Mouse (Mus musculus) intestine, embryonic 15.5 days (tissue): ENCODE results near the gene Rdh5. TPM values are rescaled to one million over a fixed set of nuclear protein-coding genes. Genes with fewer than 3 reads are reported as not detected.

Experiments
- ATAC-seq: fragments of 200-750 bp; cut with Nextera tagmentation; 2 replicates; pipeline ENCODE4 v1.8.0; 2017; ENCODE audit warnings: moderate TSS enrichment, moderate library complexity
- H3K27ac ChIP-seq: fragments of 300-500 bp; sonication (generic); 2 replicates; pipeline ENCODE4 v1.5.1; 2015; ENCODE audit warnings: mild to moderate bottlenecking, inconsistent platforms
- H3K27me3 ChIP-seq: fragments of 300-500 bp; sonication (generic); replicated peaks from 2 replicates; pipeline ENCODE4 v1.6.1; 2015; ENCODE audit warnings: inconsistent platforms
- H3K36me3 ChIP-seq: fragments of 300-500 bp; sonication (generic); 2 replicates; pipeline ENCODE4 v1.6.1; 2015; ENCODE audit warnings: inconsistent platforms
- H3K4me1 ChIP-seq: fragments of 300-500 bp; sonication (generic); replicated peaks from 2 replicates; pipeline ENCODE4 v1.6.1; 2015; ENCODE audit warnings: inconsistent platforms
- H3K4me2 ChIP-seq: fragments of 300-500 bp; sonication (generic); replicated peaks from 2 replicates; pipeline ENCODE4 v1.6.1; 2015; ENCODE audit warnings: mild to moderate bottlenecking, inconsistent platforms
- H3K4me3 ChIP-seq: fragments of 300-500 bp; sonication (generic); replicated peaks from 2 replicates; pipeline ENCODE4 v1.5.1; 2015; ENCODE audit warnings: inconsistent platforms
- H3K9ac ChIP-seq: fragments of 300-500 bp; sonication (generic); 2 replicates; pipeline ENCODE4 v1.6.1; 2015; ENCODE audit warnings: inconsistent platforms
- H3K9me3 ChIP-seq: fragments of 300-500 bp; sonication (generic); 2 replicates; pipeline ENCODE4 v1.6.1; 2016; ENCODE audit warnings: inconsistent platforms
- WGBS: fragments of 180-500 bp; shearing (Covaris S2); methylation state at CpG from one replicate; pipeline ENCODE4 v1.1.7; 2015; 5-methylcytosine and 5-hydroxymethylcytosine counted together
- polyA plus RNA-seq: library from polyadenylated mRNA; unstranded; fragments of >200 nt; fragmentation: Nextera tagmentation; extraction: Ambion mirVana; gene quantifications from 2 replicates; pipeline ENCODE4 v1.2.1, GENCODE M21; 2015

Gene Rdh5
- 11.7 and 12.0 TPM in 2 replicates for polyA plus RNA-seq

DNA sequence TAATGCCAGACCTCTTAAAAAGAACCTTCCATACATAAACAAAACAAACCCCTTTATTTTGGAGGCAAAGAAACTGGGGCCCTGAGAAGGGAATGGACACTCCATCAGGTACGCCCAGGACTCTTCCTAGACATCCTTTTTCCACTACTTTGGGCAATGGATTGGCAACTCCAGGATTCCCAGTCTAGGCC, at the start of gene Rdh5:
TSS of gene Rdh5 (minus strand) at position 67 of the 191 bp plus-strand sequence.
- 7% methylated on average over 1 of the region's 1 CpGs for WGBS
- H3K4me3 ChIP-seq, result peak within 1 kb of the TSS; percentile 87
- H3K4me1 ChIP-seq, result peaks cover 41% of the 10 kb centered on the region

DNA sequence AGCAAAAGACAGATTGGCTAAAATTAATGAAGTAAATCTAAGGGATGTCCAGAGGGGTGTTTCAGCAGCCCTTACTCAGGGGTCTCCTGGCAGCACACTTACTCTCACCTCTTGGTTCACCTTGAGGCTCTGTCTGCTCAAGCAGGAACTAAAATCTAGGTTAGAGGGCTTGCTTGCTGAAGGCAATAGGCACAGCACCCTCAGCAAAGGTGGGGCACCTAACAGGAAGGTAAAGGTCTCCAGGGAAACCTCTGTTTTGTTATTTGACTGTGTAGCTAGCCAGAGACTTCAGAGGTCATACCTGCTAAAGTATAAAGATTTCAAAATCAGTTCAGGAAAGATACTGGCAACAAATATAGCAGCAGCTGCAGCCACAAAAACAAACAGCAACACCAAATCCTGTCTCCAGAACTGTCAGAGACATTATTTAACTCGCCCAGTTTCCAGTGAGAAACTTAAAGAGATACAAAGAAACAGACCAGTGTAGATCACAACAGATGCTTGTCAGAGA, 48.1 kb upstream of the Rdh5 start:
- Histone ChIP-seq H3K4me3 (no peak overlapping the region), H3K36me3 (no peaks in the 10 kb centered on the region), H3K4me2 (no peak overlapping the region), H3K9me3 (no peaks in the 10 kb centered on the region), H3K9ac (no peak overlapping the region), H3K27me3 (no peaks in the 10 kb centered on the region), H3K4me1 (no peaks in the 10 kb centered on the region), H3K27ac (no peak overlapping the region)
- 30% methylated on average over 1 of the region's 1 CpGs for WGBS
- 0 out of 2 replicates have a peak, but pooled peaks have one; percentile 35 for ATAC-seq

More for the DNA sequence above, at the start of gene Rdh5:
- Histone ChIP-seq H3K4me2 (peak within 1 kb of the TSS; percentile 63), H3K27ac (peak within 1 kb of the TSS; percentile 95), H3K9me3 (no peaks in the 10 kb centered on the region), H3K9ac (peak within 1 kb of the TSS; percentile 79), H3K27me3 (0 out of 2 replicates have a peak, but pooled peaks cover 2% of the 10 kb centered on the region), H3K36me3 (peaks cover 4% of the 10 kb centered on the region; the same call in 1 of the 2 replicates)
- no peak for ATAC-seq

GRCm38 (mm10) chr10:128968341-128968749, 45.7 kb upstream of the Rdh5 start:
- ATAC-seq, result peak; percentile 67; the same call in 1 of the 2 replicates
- no peak overlapping the region for H3K4me3 ChIP-seq
- no peaks in the 10 kb centered on the region for H3K36me3 ChIP-seq
- no peak overlapping the region for H3K9ac ChIP-seq
- H3K4me1 ChIP-seq, result no peaks in the 10 kb centered on the region
- no peaks in the 10 kb centered on the region for H3K27me3 ChIP-seq
- no peaks in the 10 kb centered on the region for H3K9me3 ChIP-seq
- H3K4me2 ChIP-seq, result no peak overlapping the region
- 0 out of 2 replicates have a peak overlapping the region, but pooled peaks have one; percentile 4 for H3K27ac ChIP-seq
- 29% methylated on average over 1 of the region's 1 CpGs for WGBS

DNA sequence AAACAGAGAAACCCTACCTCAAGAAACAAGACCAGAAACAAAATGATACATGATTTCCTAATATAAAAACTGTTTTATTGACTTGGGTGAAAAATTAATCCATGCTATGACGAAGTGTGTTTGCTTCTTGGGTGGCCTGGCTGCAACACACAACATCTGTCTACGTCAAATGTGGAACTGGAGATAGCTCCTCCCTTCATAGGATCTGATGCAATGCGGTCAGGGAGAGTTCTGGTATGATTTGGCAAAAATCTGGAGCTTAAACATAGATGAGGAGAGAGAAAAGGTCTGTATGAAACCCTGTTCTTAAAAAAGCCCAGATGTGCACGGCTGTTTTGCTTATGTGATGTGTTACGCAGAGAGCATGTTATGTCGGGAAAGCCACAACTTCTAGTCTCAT, 43.2 kb upstream of the Rdh5 start:
- no peak overlapping the region for H3K4me3 ChIP-seq
- WGBS, result 53% methylated on average over 6 of the region's 6 CpGs
- H3K9ac ChIP-seq, result no peak overlapping the region
- ATAC-seq, result no peak
- H3K4me2 ChIP-seq, result no peak overlapping the region
- no peaks in the 10 kb centered on the region for H3K9me3 ChIP-seq
- no peaks in the 10 kb centered on the region for H3K27me3 ChIP-seq
- H3K36me3 ChIP-seq, result no peaks in the 10 kb centered on the region
- H3K27ac ChIP-seq, result peak overlapping the region; percentile 24; the same call in 1 of the 2 replicates
- H3K4me1 ChIP-seq, result peaks cover under 1% of the 10 kb centered on the region; the same call in 1 of the 2 replicates

DNA sequence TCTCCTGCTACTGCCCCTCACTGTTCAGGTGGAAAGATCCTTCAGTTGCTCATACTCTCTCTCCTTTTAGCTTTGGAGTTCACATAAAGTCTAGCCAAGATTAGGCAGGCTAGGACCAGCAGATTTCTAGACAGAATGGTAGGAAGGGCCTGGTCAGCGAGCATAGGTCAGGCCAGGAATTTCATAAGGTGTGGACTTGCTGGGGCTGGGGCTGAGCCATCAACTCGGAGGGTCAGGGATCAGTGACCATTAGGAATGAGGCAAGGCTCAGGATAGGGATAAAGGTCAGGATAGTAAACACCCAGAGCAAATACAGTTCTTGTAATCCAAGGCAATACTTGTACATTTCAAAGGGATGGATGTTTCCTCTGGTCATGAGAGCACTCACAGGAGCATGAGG, 42.3 kb upstream of the Rdh5 start:
- no peak overlapping the region for H3K4me2 ChIP-seq
- H3K9ac ChIP-seq, result no peak overlapping the region
- no peaks in the 10 kb centered on the region for H3K9me3 ChIP-seq
- no peak overlapping the region for H3K4me3 ChIP-seq
- no peaks in the 10 kb centered on the region for H3K27me3 ChIP-seq
- WGBS, result 61% methylated on average over 2 of the region's 2 CpGs
- H3K27ac ChIP-seq, result no peak overlapping the region
- peaks cover 6% of the 10 kb centered on the region; the same call in 1 of the 2 replicates for H3K4me1 ChIP-seq
- H3K36me3 ChIP-seq, result no peaks in the 10 kb centered on the region
- no peak for ATAC-seq

- Histone ChIP-seq H3K4me2 (peak within 1 kb of the TSS; percentile 37; the same call in 1 of the 2 replicates), H3K9ac (no peak within 1 kb of the TSS), H3K4me1 (peaks cover 6% of the 10 kb centered on the region; the same call in 1 of the 2 replicates), H3K9me3 (no peaks in the 10 kb centered on the region), H3K36me3 (no peaks in the 10 kb centered on the region), H3K27ac (peak within 1 kb of the TSS; percentile 59), H3K4me3 (no peak within 1 kb of the TSS), H3K27me3 (no peaks in the 10 kb centered on the region)
- WGBS, result 66% methylated on average over 12 of the region's 12 CpGs
- ATAC-seq, result peak; percentile 90
Observed at GRCm38 (mm10) chr10:128960590-128961584, 38.2 kb upstream of the Rdh5 start, which contains the start of gene Mettl7b. Mettl7b (minus strand) TSS chr10:128960988.

GRCm38 (mm10) chr10:128960142-128960541, 37.5 kb upstream of the Rdh5 start:
- 0 out of 2 replicates have a peak overlapping the region, but pooled peaks have one; percentile 59 for H3K27ac ChIP-seq
- peaks cover 6% of the 10 kb centered on the region; the same call in 1 of the 2 replicates for H3K4me1 ChIP-seq
- H3K36me3 ChIP-seq, result no peaks in the 10 kb centered on the region
- peak overlapping the region; percentile 37; the same call in 1 of the 2 replicates for H3K4me2 ChIP-seq
- no peaks in the 10 kb centered on the region for H3K27me3 ChIP-seq
- 84% methylated on average over 4 of the region's 4 CpGs for WGBS
- no peak overlapping the region for H3K9ac ChIP-seq
- no peaks in the 10 kb centered on the region for H3K9me3 ChIP-seq
- H3K4me3 ChIP-seq, result no peak overlapping the region
- ATAC-seq, result 0 out of 2 replicates have a peak, but pooled peaks have one; percentile 6

DNA sequence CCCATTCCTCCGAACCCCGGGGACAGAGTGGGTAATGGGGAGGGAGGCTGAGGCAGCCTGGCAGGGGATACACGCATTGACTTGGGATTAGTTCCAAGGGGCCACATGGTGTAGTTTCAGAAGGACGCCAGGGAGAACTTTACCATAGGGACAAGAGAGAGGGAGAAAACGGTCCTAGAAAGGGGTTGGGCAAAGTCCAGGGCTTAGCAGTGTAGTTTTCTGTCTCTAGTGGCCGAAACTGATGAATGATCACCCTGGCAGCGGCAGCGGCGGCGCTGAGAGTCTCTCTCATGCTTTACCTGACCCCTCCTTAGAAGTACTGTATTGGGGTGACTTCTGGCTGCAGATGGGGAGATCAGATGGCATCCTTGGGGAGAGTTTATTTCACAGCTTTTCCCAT, 35.7 kb upstream of the Rdh5 start:
- WGBS, result 77% methylated on average over 10 of the region's 10 CpGs
- ATAC-seq, result no peak
- H3K4me3 ChIP-seq, result no peak overlapping the region
- H3K9me3 ChIP-seq, result no peaks in the 10 kb centered on the region
- H3K36me3 ChIP-seq, result no peaks in the 10 kb centered on the region
- H3K9ac ChIP-seq, result no peak overlapping the region
- no peaks in the 10 kb centered on the region for H3K27me3 ChIP-seq
- H3K4me2 ChIP-seq, result no peak overlapping the region
- no peak overlapping the region for H3K27ac ChIP-seq
- H3K4me1 ChIP-seq, result peaks cover 6% of the 10 kb centered on the region; the same call in 1 of the 2 replicates

GRCm38 (mm10) chr10:128950208-128950887, 27.7 kb upstream of the Rdh5 start:
- 58% methylated on average over 16 of the region's 16 CpGs for WGBS
- no peak overlapping the region for H3K4me2 ChIP-seq
- peak; percentile 36; the same call in 1 of the 2 replicates for ATAC-seq

DNA sequence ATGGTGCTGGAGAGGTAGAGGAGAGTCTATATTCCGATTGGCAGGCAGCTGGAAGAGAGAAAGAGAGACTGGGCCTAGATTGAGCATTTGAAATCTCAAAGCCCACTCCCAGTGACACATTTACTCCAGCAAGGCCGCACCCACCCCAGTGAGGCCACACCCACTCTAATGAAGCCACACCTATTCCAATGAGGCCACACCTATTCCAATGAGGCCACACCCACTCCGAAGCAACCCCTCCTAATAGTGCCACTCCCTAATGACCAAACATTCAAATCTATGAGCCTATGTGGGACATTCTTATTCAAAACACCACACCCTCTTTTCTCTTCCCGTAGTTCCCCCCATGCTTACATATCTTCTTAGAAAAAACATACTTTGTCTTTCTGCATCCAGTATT, 24.8 kb upstream of the Rdh5 start:
- WGBS, result 85% methylated on average over 4 of the region's 4 CpGs
- Histone ChIP-seq H3K9ac (no peak overlapping the region), H3K4me3 (no peak overlapping the region), H3K27ac (no peak overlapping the region), H3K4me2 (no peak overlapping the region), H3K27me3 (no peaks in the 10 kb centered on the region), H3K9me3 (no peaks in the 10 kb centered on the region), H3K4me1 (no peaks in the 10 kb centered on the region), H3K36me3 (no peaks in the 10 kb centered on the region)
- ATAC-seq, result no peak

More at GRCm38 (mm10) chr10:128950208-128950887, 27.7 kb upstream of the Rdh5 start:
- no peaks in the 10 kb centered on the region for H3K27me3 ChIP-seq
- no peaks in the 10 kb centered on the region for H3K36me3 ChIP-seq
- no peaks in the 10 kb centered on the region for H3K9me3 ChIP-seq
- H3K4me3 ChIP-seq, result no peak overlapping the region
- no peak overlapping the region for H3K9ac ChIP-seq
- H3K4me1 ChIP-seq, result no peaks in the 10 kb centered on the region
- H3K27ac ChIP-seq, result no peak overlapping the region

DNA sequence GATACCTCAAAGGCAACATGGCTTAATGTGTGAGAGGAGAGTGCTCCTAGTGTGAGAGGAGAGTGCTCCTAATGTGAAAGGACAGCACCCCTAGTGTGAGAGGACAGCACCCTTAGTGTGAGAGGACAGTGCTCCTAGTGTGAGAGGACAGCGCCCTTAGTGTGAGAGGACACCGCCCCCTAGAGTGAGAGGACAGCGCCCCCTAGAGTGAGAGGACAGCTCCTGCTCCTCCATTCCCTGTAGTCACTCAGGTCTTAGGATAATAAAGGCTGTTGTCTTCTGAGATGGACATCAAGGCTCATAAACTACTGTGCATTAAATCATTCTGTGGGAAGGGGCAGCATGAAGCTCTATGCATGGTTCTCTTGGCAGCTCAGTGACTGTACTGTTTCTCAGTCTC, 23.0 kb upstream of the Rdh5 start:
- no peak overlapping the region for H3K9ac ChIP-seq
- no peaks in the 10 kb centered on the region for H3K9me3 ChIP-seq
- ATAC-seq, result no peak
- no peak overlapping the region for H3K27ac ChIP-seq
- no peaks in the 10 kb centered on the region for H3K27me3 ChIP-seq
- no peak overlapping the region for H3K4me3 ChIP-seq
- H3K4me1 ChIP-seq, result no peaks in the 10 kb centered on the region
- WGBS, result 27% methylated on average over 3 of the region's 3 CpGs
- H3K4me2 ChIP-seq, result no peak overlapping the region
- no peaks in the 10 kb centered on the region for H3K36me3 ChIP-seq
